ENCODE assay signal across 9 mouse cellular contexts in genomic region chr11:101733596-101733995, GRCm38 (mm10). TPM values are rescaled to one million over a fixed set of nuclear protein-coding genes. Genes with fewer than 3 reads are reported as not detected.
DNase-seq lines count a peak whose midpoint lies in the region; ATAC-seq lines count a peak whose summit lies in the region.
"Had no signal": no experiment of that assay in that cellular context is flagged by ENCODE, and none has a peak within 500 bp of the region (broad histone marks: within the 10 kb centered on the region; RNA-seq: fewer than 3 reads in every experiment).

No protein-coding gene starts in this region.

- H3K4me1 ChIP-seq in kidney, embryonic 14.5 days (ENCODE audit: control insufficient read depth, insufficient read depth, low read length): peaks cover 4% of the 10 kb centered on the region; the same call in 1 of the 2 replicates
- peaks cover 12% of the 10 kb centered on the region for H3K4me1 ChIP-seq in hindbrain, embryonic 12.5 days
- peaks cover 7% of the 10 kb centered on the region for H3K4me1 ChIP-seq in midbrain, embryonic 14.5 days (ENCODE audit: control insufficient read depth, insufficient read depth, low read length)

- no peak for DNase-seq in kidney, postnatal 14 days
- peak; percentile 24 for DNase-seq in MN1 (ENCODE audit: low spot score)
- no peak for DNase-seq in midbrain, embryonic 14.5 days
- no peak for DNase-seq in right cerebral cortex, adult 2 months (ENCODE audit: low spot score in 2 of 2)
- no peak for DNase-seq in right cerebral cortex, postnatal 36 days (ENCODE audit: low spot score in 2 of 2)
- no peak for DNase-seq in left cerebral cortex, postnatal 36 days (ENCODE audit: low spot score in 2 of 2)
- DNase-seq: kidney, postnatal 10 days had no signal

- peak overlapping the region; percentile 87 for H3K4me2 ChIP-seq in kidney, embryonic 14.5 days (replicated peaks; ENCODE audit: low read depth, low read length)
- H3K4me2 ChIP-seq in hindbrain, embryonic 12.5 days (replicated peaks): peak overlapping the region; percentile 88
- H3K4me2 ChIP-seq in midbrain, embryonic 14.5 days (ENCODE audit: low read length): peak overlapping the region; percentile 87

- intact Hi-C loops in left cerebral cortex, postnatal 36 days (cut with DNase I): loop anchor here (5.0 kb wide), 1 partner anchor 41 kb away; no protein-coding TSS in a partner anchor

- H3K9me3 ChIP-seq in kidney, embryonic 14.5 days (ENCODE audit: control insufficient read depth, low read length): no peaks in the 10 kb centered on the region
- no peaks in the 10 kb centered on the region for H3K9me3 ChIP-seq in hindbrain, embryonic 12.5 days (replicated peaks)
- H3K9me3 ChIP-seq in midbrain, embryonic 14.5 days (ENCODE audit: control insufficient read depth, low read length): no peaks in the 10 kb centered on the region

- peak overlapping the region; percentile 82 for H3K9ac ChIP-seq in kidney, embryonic 14.5 days (ENCODE audit: low read depth, low read length)
- peak overlapping the region; percentile 83 for H3K9ac ChIP-seq in hindbrain, embryonic 12.5 days
- peak overlapping the region; percentile 66 for H3K9ac ChIP-seq in midbrain, embryonic 14.5 days (replicated peaks; ENCODE audit: low read length)

- H3K27me3 ChIP-seq in kidney, embryonic 14.5 days (ENCODE audit: control insufficient read depth, insufficient read depth, low read length): no peaks in the 10 kb centered on the region
- no peaks in the 10 kb centered on the region for H3K27me3 ChIP-seq in hindbrain, embryonic 12.5 days
- H3K27me3 ChIP-seq in midbrain, embryonic 14.5 days (ENCODE audit: control insufficient read depth, insufficient read depth, low read length): no peaks in the 10 kb centered on the region

- WGBS in kidney, embryonic 14.5 days: 30% methylated on average over 9 of the region's 9 CpGs
- 33% methylated on average over 9 of the region's 9 CpGs for WGBS in hindbrain, embryonic 12.5 days
- 33% methylated on average over 9 of the region's 9 CpGs for WGBS in midbrain, embryonic 14.5 days

- H3K27ac ChIP-seq in kidney, embryonic 14.5 days (ENCODE audit: low read depth, low read length): no peak overlapping the region
- no peak overlapping the region for H3K27ac ChIP-seq in hindbrain, embryonic 12.5 days
- H3K27ac ChIP-seq in midbrain, embryonic 14.5 days (replicated peaks; ENCODE audit: low read depth, low read length): no peak overlapping the region

- no peak for ATAC-seq in kidney, embryonic 14.5 days (ENCODE audit: low FRiP score, low TSS enrichment)
- no peak for ATAC-seq in hindbrain, embryonic 12.5 days (ENCODE audit: low FRiP score)
- no peak for ATAC-seq in midbrain, embryonic 14.5 days (ENCODE audit: low FRiP score, low TSS enrichment)

- H3K36me3 ChIP-seq in kidney, embryonic 14.5 days (ENCODE audit: control insufficient read depth, insufficient read depth, low read length): peaks cover 36% of the 10 kb centered on the region
- peaks cover 31% of the 10 kb centered on the region for H3K36me3 ChIP-seq in hindbrain, embryonic 12.5 days
- H3K36me3 ChIP-seq in midbrain, embryonic 14.5 days (ENCODE audit: control insufficient read depth, insufficient read depth, low read length): peaks cover 42% of the 10 kb centered on the region

- H3K4me3 ChIP-seq in kidney, embryonic 14.5 days (ENCODE audit: low read length): peak overlapping the region; percentile 74
- peak overlapping the region; percentile 85 for H3K4me3 ChIP-seq in hindbrain, embryonic 12.5 days
- H3K4me3 ChIP-seq in midbrain, embryonic 14.5 days (replicated peaks; ENCODE audit: low read depth, low read length): peak overlapping the region; percentile 74

RNA-seq across cellular contexts. Expression of gene Dhx8, which starts 0.9 kb away (rescaled TPM):
- 26.0 and 38.1 TPM in 2 replicates for polyA plus RNA-seq in kidney, embryonic 14.5 days (2014; fragmentation: Nextera tagmentation; extraction: Ambion mirVana)
- polyA plus RNA-seq in hindbrain, embryonic 12.5 days (2016; fragmentation: Nextera tagmentation; extraction: Ambion mirVana): 41.8 and 50.0 TPM in 2 replicates
- polyA plus RNA-seq in midbrain, embryonic 14.5 days (2014; fragmentation: Nextera tagmentation; extraction: Ambion mirVana): 29.2 and 35.4 TPM in 2 replicates
- 10 to 100 TPM; 34.1 to 37.4 TPM for total RNA-seq in left cerebral cortex, postnatal 36 days (2021)

RNA-seq across cellular contexts. Expression of gene Etv4, which starts 51.6 kb away (rescaled TPM):
- polyA plus RNA-seq in kidney, embryonic 14.5 days (2014; fragmentation: Nextera tagmentation; extraction: Ambion mirVana): 47.9 and 52.9 TPM in 2 replicates
- polyA plus RNA-seq in hindbrain, embryonic 12.5 days (2016; fragmentation: Nextera tagmentation; extraction: Ambion mirVana): 8.2 and 8.4 TPM in 2 replicates
- polyA plus RNA-seq in midbrain, embryonic 14.5 days (2014; fragmentation: Nextera tagmentation; extraction: Ambion mirVana): 4.0 and 6.9 TPM in 2 replicates
- 10 to 100 TPM; 13.9 to 20.3 TPM for total RNA-seq in left cerebral cortex, postnatal 36 days (2021)
